Mouse (Mus musculus) spleen, adult 12 weeks (tissue): ENCODE measurements around the gene Igfbp7.
"Not testable (repeated sequence)": the region's sequence is repeated elsewhere in the genome, so short reads cannot be mapped to it uniquely, and the experiment has no call there.

Experiments used
- DNase-seq: peaks from one replicate; pipeline ENCODE4 v3.0.0; 2022; ENCODE audit warnings: low spot score

Gene Igfbp7

DNA sequence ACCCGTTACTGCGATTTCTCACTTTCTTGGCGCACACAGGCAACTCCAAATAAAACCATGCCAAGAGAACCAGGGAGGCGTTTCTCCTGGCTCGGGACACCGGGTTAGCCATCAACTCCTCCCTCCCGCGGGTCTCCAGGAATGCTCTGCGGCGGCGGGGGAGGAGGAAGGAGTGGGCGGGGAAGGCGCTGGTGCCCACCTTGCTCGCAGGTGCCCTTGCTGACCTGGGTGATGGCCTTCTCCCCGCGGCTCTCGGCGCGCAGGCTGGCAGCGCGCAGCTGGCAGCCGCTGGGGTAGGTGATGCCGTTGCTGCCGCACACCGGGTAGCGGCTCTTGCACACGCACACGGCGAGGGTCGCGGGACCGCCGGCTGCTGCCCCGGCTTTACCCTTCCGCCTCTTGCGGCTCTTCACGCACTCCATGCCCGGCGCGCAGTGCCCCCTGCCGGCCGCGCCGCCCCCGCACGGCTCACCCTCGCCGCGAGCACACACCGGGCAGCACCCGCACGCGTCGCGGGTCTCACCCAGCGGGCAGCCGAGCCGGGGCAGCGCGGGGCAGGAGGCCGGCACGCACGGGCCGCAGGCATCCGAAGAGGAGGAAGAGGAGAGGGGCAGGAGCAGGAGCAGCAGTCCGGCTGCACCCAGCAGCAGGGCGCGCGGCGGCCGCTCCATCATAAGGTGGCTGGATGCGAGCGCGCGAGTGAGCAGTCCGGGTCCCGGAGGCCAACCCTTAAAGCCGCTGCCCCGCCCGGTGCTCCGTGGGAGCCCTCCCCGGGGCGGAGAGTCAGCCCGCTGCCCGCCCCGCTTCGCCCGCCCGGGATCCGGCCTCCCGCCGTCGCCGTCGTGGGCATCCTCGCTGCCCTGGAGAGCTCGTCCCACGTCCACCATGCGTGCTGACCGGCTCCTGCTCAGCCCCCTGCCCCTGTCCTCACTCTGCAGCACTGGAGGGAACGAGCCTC is at the start of gene Igfbp7:
Gene Igfbp7 (minus strand): TSS at position 701 of the 958 bp plus-strand sequence.
- no peak for DNase-seq

- no peak for DNase-seq
Measured at GRCm38 (mm10) chr5:77452103-77452502, 44.3 kb upstream of the Igfbp7 start.

DNA sequence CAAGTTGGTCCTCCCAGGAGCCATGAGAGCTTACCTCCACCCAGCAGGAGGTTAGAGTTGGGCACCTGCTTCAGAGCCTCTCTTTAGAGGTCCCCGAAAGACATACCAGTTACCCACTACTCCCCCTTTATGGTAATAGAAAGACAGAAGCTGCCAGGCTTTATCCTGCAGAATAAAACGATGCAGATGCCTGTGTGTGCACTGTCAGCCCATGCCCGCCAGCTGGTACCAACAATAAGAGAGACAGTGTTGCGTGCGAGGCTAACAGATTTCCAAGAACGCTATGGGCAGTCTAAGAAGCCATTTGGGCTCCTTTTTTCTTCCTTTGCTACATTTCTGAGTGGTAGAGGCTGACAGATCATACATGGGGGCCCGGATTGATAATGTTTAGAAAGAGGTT is 41.7 kb upstream of the Igfbp7 start:
- DNase-seq: no peak

- no peak for DNase-seq
Measured at GRCm38 (mm10) chr5:77445431-77445830, 37.6 kb upstream of the Igfbp7 start.

- DNase-seq: no peak
Measured at GRCm38 (mm10) chr5:77443889-77444573, 36.2 kb upstream of the Igfbp7 start.

GRCm38 (mm10) chr5:77442856-77443623 is 35.2 kb upstream of the Igfbp7 start:
- DNase-seq: no peak

- DNase-seq: no peak
Measured at GRCm38 (mm10) chr5:77436308-77436707, 28.5 kb upstream of the Igfbp7 start.

- no peak for DNase-seq
Measured at GRCm38 (mm10) chr5:77434060-77434459, 26.2 kb upstream of the Igfbp7 start.

DNA sequence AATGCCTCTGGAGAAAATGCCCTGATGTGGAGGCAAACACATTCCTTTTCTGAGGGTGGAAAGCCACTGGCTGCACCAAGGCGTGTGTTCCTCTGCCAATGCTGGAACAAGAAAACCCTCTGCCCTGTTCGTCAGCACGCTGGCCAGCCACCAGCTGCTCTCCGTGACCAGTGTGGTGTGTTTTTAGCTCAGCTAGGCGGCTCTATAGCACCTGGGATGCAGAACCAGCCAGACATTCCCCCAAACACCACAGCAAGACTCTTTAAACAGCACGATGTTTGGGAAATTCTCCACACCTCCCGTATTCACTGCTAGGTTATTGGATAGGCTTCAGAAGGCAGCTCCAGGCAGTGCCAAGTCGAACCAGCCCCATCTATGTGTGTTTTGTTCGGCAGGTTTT is 25.7 kb upstream of the Igfbp7 start:
- no peak for DNase-seq

- no peak for DNase-seq
Measured at GRCm38 (mm10) chr5:77433119-77433518, 25.3 kb upstream of the Igfbp7 start.

DNA sequence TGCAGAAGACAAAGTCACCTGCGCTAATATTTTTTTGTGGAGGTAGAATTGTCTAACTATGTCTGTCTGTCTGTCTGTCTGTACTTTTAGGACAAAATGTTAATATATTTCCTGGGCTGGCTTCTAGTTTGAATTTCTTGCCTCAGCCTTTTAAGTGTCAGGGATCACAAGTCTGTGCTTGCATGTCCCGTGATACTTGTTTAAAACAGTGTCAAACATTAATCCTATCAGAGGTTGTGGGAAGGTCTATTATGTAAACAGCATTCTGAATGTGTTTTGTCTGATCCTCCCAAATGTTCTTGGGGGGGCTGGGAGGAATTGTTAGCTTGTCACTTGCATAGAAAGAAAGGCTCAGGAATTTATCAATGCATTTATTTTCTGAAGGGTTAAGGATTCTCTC is 24.6 kb upstream of the Igfbp7 start:
- DNase-seq: no peak

DNA sequence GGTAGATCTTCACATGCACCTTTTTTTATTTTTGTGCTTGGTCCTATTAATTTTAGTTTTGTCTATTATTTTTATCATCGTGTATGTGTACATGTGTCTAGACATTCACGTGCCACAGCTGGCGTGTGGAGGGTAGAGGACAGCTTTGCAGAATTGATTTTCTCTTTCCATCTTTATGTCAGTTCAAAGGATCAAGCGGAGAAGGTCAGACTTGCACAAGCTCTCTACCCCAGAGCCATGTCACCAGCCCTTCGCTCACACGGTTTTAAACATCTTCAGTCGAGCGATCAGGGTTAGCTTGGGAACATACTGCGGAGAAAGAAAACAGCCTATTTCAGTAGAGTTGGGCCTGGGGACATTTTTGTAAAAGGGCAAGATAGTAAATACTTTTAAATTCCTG is 23.2 kb upstream of the Igfbp7 start:
- DNase-seq: no peak

DNA sequence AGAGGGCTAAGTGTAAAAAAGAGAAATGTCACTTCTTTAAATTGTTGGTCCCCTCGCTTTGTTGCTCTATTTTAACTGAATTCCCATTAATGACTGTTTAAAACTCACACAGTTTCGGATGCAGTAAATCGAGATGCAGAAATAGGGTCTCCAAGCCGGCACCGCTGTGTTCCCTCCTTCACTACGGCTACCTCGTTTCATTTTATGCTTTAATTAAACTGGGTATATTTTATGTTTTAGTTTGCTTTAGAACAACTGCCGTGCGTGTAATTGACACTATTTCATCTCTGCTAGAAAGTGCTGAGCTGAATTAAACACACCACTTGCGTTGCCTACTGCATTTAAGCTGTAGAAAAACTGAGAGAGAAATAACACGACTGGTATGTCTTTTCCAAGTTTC is 22.6 kb upstream of the Igfbp7 start:
- no peak for DNase-seq

GRCm38 (mm10) chr5:77430049-77430448 is 22.2 kb upstream of the Igfbp7 start:
- DNase-seq: no peak

GRCm38 (mm10) chr5:77428526-77428925 is 20.7 kb upstream of the Igfbp7 start:
- DNase-seq: no peak

DNA sequence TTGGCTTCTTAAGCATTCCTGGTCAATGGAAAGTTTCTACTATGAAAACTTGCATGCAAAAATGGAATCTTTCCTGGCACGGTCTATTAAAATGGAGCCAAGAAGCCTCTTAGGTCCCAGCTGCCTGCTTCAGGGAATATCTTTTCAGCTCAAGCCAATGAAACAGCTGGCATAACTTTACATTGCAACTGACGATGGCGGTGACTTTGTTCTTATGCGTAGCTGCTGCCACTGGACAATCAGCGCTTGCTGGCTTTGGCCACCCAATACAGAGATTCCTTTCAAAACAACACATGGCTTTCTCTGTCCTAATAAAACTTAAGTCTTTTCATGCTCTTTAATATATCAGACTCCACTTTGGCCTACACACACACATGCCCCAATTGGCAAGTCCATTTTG is 20.1 kb upstream of the Igfbp7 start:
- no peak for DNase-seq

DNA sequence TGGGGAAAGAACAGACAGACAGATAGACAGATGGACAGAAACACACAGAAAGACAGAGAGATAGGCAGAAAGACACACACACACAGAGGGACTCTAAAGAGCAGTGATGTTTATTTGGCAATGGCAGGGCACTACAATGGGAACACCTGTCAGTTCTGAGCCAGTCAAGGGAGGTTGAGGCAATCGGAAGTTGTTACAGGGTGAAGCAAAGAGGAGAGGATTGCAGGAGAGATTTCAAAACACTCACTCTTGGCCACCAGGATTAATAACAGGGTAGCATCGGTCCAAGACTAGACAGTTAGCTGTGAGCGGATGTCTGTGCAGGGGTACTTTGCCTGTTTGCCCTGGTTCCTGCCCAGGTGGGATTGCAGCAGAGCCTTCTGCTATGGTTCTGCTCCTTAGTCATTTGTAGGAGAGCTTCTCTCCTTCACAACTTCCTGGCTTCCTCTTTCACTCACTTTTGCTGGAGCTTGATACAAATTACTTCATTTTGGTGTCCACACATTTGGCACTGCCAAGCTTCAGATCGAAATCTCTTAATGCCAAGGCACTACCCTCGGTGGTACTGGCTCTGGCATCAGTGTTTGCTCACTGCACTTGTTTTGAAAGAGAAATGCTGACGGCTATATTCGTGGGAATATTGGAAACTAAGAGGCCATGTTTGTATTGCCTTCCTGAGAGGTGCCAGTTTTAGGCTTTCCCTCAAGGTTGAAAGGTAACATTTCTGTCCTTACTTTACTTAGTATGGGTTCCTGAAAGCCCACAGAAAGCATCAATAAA is 18.1 kb upstream of the Igfbp7 start:
- no peak for DNase-seq

DNA sequence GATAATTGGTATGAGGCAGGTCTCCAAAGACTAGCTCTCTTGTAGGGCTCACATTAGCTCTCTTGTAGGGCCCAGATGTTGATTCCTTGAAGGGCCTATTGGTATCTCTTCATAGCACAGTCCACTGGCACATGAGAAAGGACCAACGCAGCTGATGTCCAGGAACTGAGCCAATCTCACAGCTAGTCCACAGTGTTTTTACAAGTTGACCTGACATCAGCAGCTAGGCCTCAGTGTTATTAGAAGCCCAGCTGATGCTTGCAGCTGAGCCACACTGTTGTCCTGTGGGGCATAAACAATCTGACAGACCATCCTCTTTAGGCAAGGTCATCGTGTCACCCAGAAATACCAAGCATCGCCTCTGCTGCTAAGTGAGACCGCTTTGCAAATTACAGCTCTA is 11.7 kb upstream of the Igfbp7 start:
- DNase-seq: not testable (repeated sequence)

- no peak for DNase-seq
Measured at GRCm38 (mm10) chr5:77416058-77416457, 8.2 kb upstream of the Igfbp7 start.

DNA sequence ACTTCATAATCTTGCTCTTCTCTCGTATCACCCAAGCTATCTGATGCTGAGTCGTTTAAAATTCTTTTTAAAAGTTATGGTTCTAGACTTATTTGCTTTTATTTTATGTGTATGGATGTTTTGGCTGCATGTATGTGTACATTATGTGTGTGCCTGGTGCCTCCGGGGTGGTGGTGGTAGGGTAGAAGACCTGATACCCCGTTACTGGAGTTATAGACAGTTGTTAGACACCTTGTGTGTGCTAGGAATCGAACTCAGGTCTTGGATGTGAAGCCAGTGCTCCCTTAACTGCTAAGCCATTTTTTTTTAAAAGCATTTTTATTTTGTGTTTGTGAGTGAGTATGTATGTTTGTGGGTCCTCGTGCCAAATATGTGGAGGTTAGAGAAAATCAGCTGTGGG is 689 bp upstream of the Igfbp7 start:
- no peak for DNase-seq

DNA sequence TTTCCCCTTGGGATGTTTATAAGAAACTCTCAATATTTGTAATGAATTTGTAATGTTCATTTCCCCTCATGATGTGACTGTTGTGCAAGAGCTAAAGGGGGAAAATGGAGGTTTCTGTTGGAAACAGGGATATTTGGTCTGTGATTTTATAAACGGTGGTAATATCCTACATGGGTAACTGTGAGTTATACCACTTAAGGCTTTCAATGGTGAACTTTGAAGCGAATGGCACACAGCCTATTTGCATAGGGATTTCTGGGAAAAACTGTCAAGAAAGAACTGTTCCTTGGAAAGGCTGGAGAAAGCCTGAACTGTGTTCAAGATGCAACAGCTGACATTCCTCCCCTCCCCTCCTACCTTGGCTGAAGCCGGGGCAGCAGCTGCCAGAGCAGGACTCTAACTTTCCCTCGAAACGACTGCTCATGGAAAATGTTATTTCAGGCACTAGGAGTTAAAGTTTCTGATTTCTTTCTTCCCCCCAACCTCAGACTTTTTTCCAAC is 1.4 kb downstream of the Igfbp7 start:
- DNase-seq: no peak
